Mouse (Mus musculus) layer of hippocampus, adult 18-20 months (tissue): ENCODE measurements around the gene Ceacam19. TPM values are rescaled to one million over a fixed set of nuclear protein-coding genes. Genes with fewer than 3 reads are reported as not detected.

Experiments
- DNase-seq, 2 experiments: peaks; one replicate each; pipeline ENCODE4 v3.0.0; 2022; ENCODE audit warnings: low spot score in 2 of 2
- total RNA-seq, 2 experiments: library from RNA; stranded (reverse); gene quantifications; 2 replicates each; pipeline ENCODE4 v1.2.3; 2021

The Ceacam19 gene
- total RNA-seq, 2 experiments from 2014 or later: not detected

- no peak for DNase-seq
Measured at GRCm38 (mm10) chr7:19841686-19842413, 45.9 kb downstream of the Ceacam19 start.

- no peak for DNase-seq
Measured at GRCm38 (mm10) chr7:19840936-19841335, 46.8 kb downstream of the Ceacam19 start.

GRCm38 (mm10) chr7:19840371-19840770, 47.4 kb downstream of the Ceacam19 start:
- DNase-seq: no peak

- DNase-seq: no peak
Measured at GRCm38 (mm10) chr7:19836843-19837242, 50.9 kb downstream of the Ceacam19 start.

GRCm38 (mm10) chr7:19834055-19834454, 53.7 kb downstream of the Ceacam19 start:
- DNase-seq: no peak

- no peak for DNase-seq
Measured at GRCm38 (mm10) chr7:19831837-19832236, 55.9 kb downstream of the Ceacam19 start.

GRCm38 (mm10) chr7:19830682-19831156, 57.0 kb downstream of the Ceacam19 start:
- peak in 1 of 2 experiments; percentile 18 for DNase-seq

- no peak for DNase-seq
Measured at GRCm38 (mm10) chr7:19829694-19830093, 58.1 kb downstream of the Ceacam19 start.

GRCm38 (mm10) chr7:19826756-19827155, 61.0 kb downstream of the Ceacam19 start:
- DNase-seq: no peak

Other genes starting within 250 kb of the Ceacam19 start
- 100 to 1,000 TPM; 133 to 143 TPM for gene Clptm1, start 222.9 kb downstream of the Ceacam19 start, total RNA-seq
- not detected for gene Apoc2, start 210.0 kb downstream of the Ceacam19 start, total RNA-seq
- not detected for gene Gm44805, start 206.5 kb downstream of the Ceacam19 start, total RNA-seq
- gene Apoc4, start 206.5 kb downstream of the Ceacam19 start, total RNA-seq: not detected
- 1 to 10 TPM; 5.8 to 8.7 TPM for gene Apoc1, start 195.3 kb downstream of the Ceacam19 start, total RNA-seq
- gene Apoe, start 188.8 kb downstream of the Ceacam19 start, total RNA-seq: 1,000 to 10,000 TPM; 2,690 to 2,764 TPM
- 100 to 1,000 TPM; 110 to 114 TPM for gene Tomm40, start 172.5 kb downstream of the Ceacam19 start, total RNA-seq
- gene Nectin2, start 137.5 kb downstream of the Ceacam19 start, total RNA-seq: 1 to 10 TPM; 5.0 to 5.1 TPM
- 10 to 100 TPM; 12.4 to 12.9 TPM for gene Bcam, start 116.9 kb downstream of the Ceacam19 start, total RNA-seq
- gene Cblc, start 91.2 kb downstream of the Ceacam19 start, total RNA-seq: not detected
- gene Bcl3, start 65.2 kb downstream of the Ceacam19 start, total RNA-seq: 1 to 10 TPM in 1 of 2 experiments, under 1 TPM in 1; 0.27 to 1.1 TPM
- 1 to 10 TPM; 1.2 to 2.3 TPM for gene Gm19345, start 36.0 kb downstream of the Ceacam19 start, total RNA-seq
- not detected for gene Ceacam16, start 26.7 kb downstream of the Ceacam19 start, total RNA-seq
- 10 to 100 TPM; 12.4 to 12.8 TPM for gene Pvr, start 33.2 kb upstream of the Ceacam19 start, total RNA-seq
- not detected for gene Igsf23, start 62.8 kb upstream of the Ceacam19 start, total RNA-seq
- gene Ceacam20, start 77.4 kb upstream of the Ceacam19 start, total RNA-seq: not detected
- gene Nlrp9b, start 103.5 kb upstream of the Ceacam19 start, total RNA-seq: not detected
- not detected for gene Vmn1r91, start 211.7 kb upstream of the Ceacam19 start, total RNA-seq
- not detected for gene Gm16442, start 234.6 kb upstream of the Ceacam19 start, total RNA-seq